Mouse (Mus musculus) lung, embryonic 16.5 days (tissue): ENCODE measurements around the gene Rhbdd3. TPM values are rescaled to one million over a fixed set of nuclear protein-coding genes. Genes with fewer than 3 reads are reported as not detected.
A peak's percentile ranks its signal among the peaks of the same experiment; 100 is the strongest.

Source experiments
- ATAC-seq: fragments of 200-750 bp; cut with Nextera tagmentation; 2 replicates; pipeline ENCODE4 v1.8.0; 2017; ENCODE audit warnings: low read depth, mild to moderate bottlenecking, moderate library complexity
- H3K27ac ChIP-seq: fragments of 300-500 bp; sonication (generic); 2 replicates; pipeline ENCODE4 v1.5.1; 2014; ENCODE audit warnings: mild to moderate bottlenecking, control low read depth, low read length
- H3K27me3 ChIP-seq: fragments of 300-500 bp; sonication (generic); 2 replicates; pipeline ENCODE4 v1.6.1; 2014; ENCODE audit warnings: low read depth, low read length, mixed read lengths; ENCODE audit not compliant: control insufficient read depth, insufficient read depth
- H3K36me3 ChIP-seq: fragments of 300-500 bp; sonication (generic); 2 replicates; pipeline ENCODE4 v1.6.1; 2014; ENCODE audit warnings: low read length; ENCODE audit not compliant: control insufficient read depth, insufficient read depth
- H3K4me1 ChIP-seq: fragments of 300-500 bp; sonication (generic); replicated peaks from 2 replicates; pipeline ENCODE4 v1.6.1; 2014; ENCODE audit warnings: low read length, mixed read lengths; ENCODE audit not compliant: control insufficient read depth, insufficient read depth
- H3K4me2 ChIP-seq: fragments of 300-500 bp; sonication (generic); 2 replicates; pipeline ENCODE4 v1.6.1; 2014; ENCODE audit warnings: low read depth, low read length, control low read depth
- H3K4me3 ChIP-seq: fragments of 300-500 bp; sonication (generic); 2 replicates; pipeline ENCODE4 v1.5.1; 2014; ENCODE audit warnings: mild to moderate bottlenecking, low read length, control low read depth
- H3K9ac ChIP-seq: fragments of 300-500 bp; sonication (generic); 2 replicates; pipeline ENCODE4 v1.6.1; 2014; ENCODE audit warnings: low read length, control low read depth
- H3K9me3 ChIP-seq: fragments of 300-500 bp; sonication (generic); 2 replicates; pipeline ENCODE4 v1.6.1; 2016; ENCODE audit warnings: low read length; ENCODE audit not compliant: control insufficient read depth
- WGBS: fragments of 180-500 bp; shearing (Covaris S2); extraction: QIAGEN DNeasy Blood & Tissue Kit; methylation state at CpG from one replicate; pipeline ENCODE4 v1.1.7; 2014; 5-methylcytosine and 5-hydroxymethylcytosine counted together
- polyA plus RNA-seq: library from polyadenylated mRNA; unstranded; fragments of >200 nt; fragmentation: Nextera tagmentation; extraction: Ambion mirVana; gene quantifications from 2 replicates; pipeline ENCODE4 v1.2.1, GENCODE M21; 2015

Gene Rhbdd3
- polyA plus RNA-seq, 1 experiment from 2014 or later, result 23.8 TPM

- Histone ChIP-seq H3K9ac (peak within 1 kb of the TSS; percentile 61), H3K4me3 (peak within 1 kb of the TSS; percentile 54), H3K27ac (no peak within 1 kb of the TSS), H3K27me3 (peaks cover 63% of the 10 kb centered on the region), H3K36me3 (no peaks in the 10 kb centered on the region), H3K4me1 (peaks cover 25% of the 10 kb centered on the region), H3K4me2 (peak within 1 kb of the TSS; percentile 93), H3K9me3 (no peaks in the 10 kb centered on the region)
- WGBS, result 1% methylated on average over 71 of the region's 77 CpGs
- no peak for ATAC-seq
Observed at GRCm38 (mm10) chr11:5057856-5058641, 40.7 kb upstream of the Rhbdd3 start, which contains the start of gene Rasl10a. TSS of gene Rasl10a (plus strand) at chr11:5058128.

GRCm38 (mm10) chr11:5058783-5059182, 39.9 kb upstream of the Rhbdd3 start:
- no peak overlapping the region for H3K4me3 ChIP-seq
- peaks cover 25% of the 10 kb centered on the region for H3K4me1 ChIP-seq
- peaks cover 63% of the 10 kb centered on the region for H3K27me3 ChIP-seq
- no peak overlapping the region for H3K27ac ChIP-seq
- H3K36me3 ChIP-seq, result no peaks in the 10 kb centered on the region
- H3K9me3 ChIP-seq, result no peaks in the 10 kb centered on the region
- H3K9ac ChIP-seq, result no peak overlapping the region
- WGBS, result 38% methylated on average over 9 of the region's 9 CpGs
- H3K4me2 ChIP-seq, result no peak overlapping the region
- ATAC-seq, result no peak

- no peak overlapping the region for H3K4me3 ChIP-seq
- H3K9ac ChIP-seq, result no peak overlapping the region
- H3K4me2 ChIP-seq, result no peak overlapping the region
- H3K27me3 ChIP-seq, result peaks cover 63% of the 10 kb centered on the region
- peaks cover 26% of the 10 kb centered on the region for H3K4me1 ChIP-seq
- H3K27ac ChIP-seq, result no peak overlapping the region
- ATAC-seq, result no peak
- WGBS, result 25% methylated on average over 14 of the region's 14 CpGs
- H3K36me3 ChIP-seq, result no peaks in the 10 kb centered on the region
- no peaks in the 10 kb centered on the region for H3K9me3 ChIP-seq
Observed at GRCm38 (mm10) chr11:5059230-5059629, 39.5 kb upstream of the Rhbdd3 start.

DNA sequence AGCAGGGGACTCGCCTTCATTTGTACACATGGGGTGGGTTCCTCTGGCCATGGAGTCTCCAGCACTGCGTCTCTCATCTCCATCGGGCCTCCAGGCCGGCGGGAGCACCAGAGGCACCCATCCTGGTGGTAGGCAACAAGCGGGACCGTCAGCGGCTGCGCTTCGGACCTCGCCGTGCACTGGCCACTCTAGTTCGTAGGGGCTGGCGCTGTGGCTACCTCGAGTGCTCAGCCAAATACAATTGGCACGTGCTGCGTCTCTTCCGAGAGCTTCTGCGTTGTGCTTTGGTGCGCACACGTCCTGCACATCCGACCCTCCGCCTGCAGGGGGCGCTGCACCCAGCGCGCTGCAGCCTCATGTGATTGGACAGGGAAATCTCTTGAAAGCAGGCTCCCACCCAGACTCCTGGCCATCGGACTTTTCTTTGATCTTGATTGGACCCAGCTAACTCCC, 39.0 kb upstream of the Rhbdd3 start:
- Histone ChIP-seq H3K4me3 (no peak overlapping the region), H3K9ac (no peak overlapping the region), H3K36me3 (no peaks in the 10 kb centered on the region), H3K4me2 (no peak overlapping the region), H3K4me1 (peaks cover 31% of the 10 kb centered on the region), H3K27ac (no peak overlapping the region), H3K9me3 (no peaks in the 10 kb centered on the region), H3K27me3 (peaks cover 63% of the 10 kb centered on the region)
- ATAC-seq, result no peak
- 11% methylated on average over 27 of the region's 27 CpGs for WGBS

GRCm38 (mm10) chr11:5060756-5061412, 37.8 kb upstream of the Rhbdd3 start:
- H3K27me3 ChIP-seq, result peaks cover 60% of the 10 kb centered on the region
- H3K4me2 ChIP-seq, result peak overlapping the region; percentile 64

GRCm38 (mm10) chr11:5061413-5062139, 37.1 kb upstream of the Rhbdd3 start:
- H3K4me1 ChIP-seq, result peaks cover 31% of the 10 kb centered on the region
- H3K27ac ChIP-seq, result no peak overlapping the region
- H3K4me3 ChIP-seq, result peak overlapping the region; percentile 46
- H3K36me3 ChIP-seq, result no peaks in the 10 kb centered on the region
- peaks cover 53% of the 10 kb centered on the region for H3K27me3 ChIP-seq
- peak overlapping the region; percentile 64 for H3K4me2 ChIP-seq
- WGBS, result 4% methylated on average over 62 of the region's 62 CpGs
- ATAC-seq, result peak; percentile 52
- H3K9ac ChIP-seq, result peak overlapping the region; percentile 32
- H3K9me3 ChIP-seq, result no peaks in the 10 kb centered on the region

More at GRCm38 (mm10) chr11:5060756-5061412, 37.8 kb upstream of the Rhbdd3 start:
- peak overlapping the region; percentile 32 for H3K9ac ChIP-seq
- H3K4me3 ChIP-seq, result peak overlapping the region; percentile 46
- H3K9me3 ChIP-seq, result no peaks in the 10 kb centered on the region
- H3K36me3 ChIP-seq, result no peaks in the 10 kb centered on the region
- no peak for ATAC-seq
- no peak overlapping the region for H3K27ac ChIP-seq
- 60% methylated on average over 28 of the region's 28 CpGs for WGBS
- H3K4me1 ChIP-seq, result peaks cover 31% of the 10 kb centered on the region

- Histone ChIP-seq H3K4me1 (peaks cover 31% of the 10 kb centered on the region), H3K9me3 (no peaks in the 10 kb centered on the region), H3K27me3 (peaks cover 46% of the 10 kb centered on the region), H3K9ac (peak overlapping the region; percentile 32), H3K36me3 (no peaks in the 10 kb centered on the region), H3K4me2 (peak overlapping the region; percentile 64), H3K27ac (no peak overlapping the region), H3K4me3 (peak overlapping the region; percentile 46)
- WGBS, result 30% methylated on average over 13 of the region's 13 CpGs
- no peak for ATAC-seq
Observed at GRCm38 (mm10) chr11:5062326-5062725, 36.4 kb upstream of the Rhbdd3 start.

GRCm38 (mm10) chr11:5062860-5063505, 35.7 kb upstream of the Rhbdd3 start:
- H3K9ac ChIP-seq, result no peak overlapping the region
- no peak overlapping the region for H3K4me2 ChIP-seq
- peaks cover 3% of the 10 kb centered on the region; the same call in 1 of the 2 replicates for H3K36me3 ChIP-seq
- no peak overlapping the region for H3K27ac ChIP-seq
- H3K9me3 ChIP-seq, result no peaks in the 10 kb centered on the region
- ATAC-seq, result no peak
- H3K27me3 ChIP-seq, result peaks cover 40% of the 10 kb centered on the region
- 71% methylated on average over 13 of the region's 13 CpGs for WGBS
- no peak overlapping the region for H3K4me3 ChIP-seq
- H3K4me1 ChIP-seq, result peaks cover 28% of the 10 kb centered on the region
